Mouse (Mus musculus): Measurements from ENCODE around the gene Nmral1. TPM values are rescaled to one million over a fixed set of nuclear protein-coding genes. Genes with fewer than 3 reads are reported as not detected.

The Nmral1 gene
- polyA plus RNA-seq, 1 experiment from 2014 or later = 52.6 TPM

DNA sequence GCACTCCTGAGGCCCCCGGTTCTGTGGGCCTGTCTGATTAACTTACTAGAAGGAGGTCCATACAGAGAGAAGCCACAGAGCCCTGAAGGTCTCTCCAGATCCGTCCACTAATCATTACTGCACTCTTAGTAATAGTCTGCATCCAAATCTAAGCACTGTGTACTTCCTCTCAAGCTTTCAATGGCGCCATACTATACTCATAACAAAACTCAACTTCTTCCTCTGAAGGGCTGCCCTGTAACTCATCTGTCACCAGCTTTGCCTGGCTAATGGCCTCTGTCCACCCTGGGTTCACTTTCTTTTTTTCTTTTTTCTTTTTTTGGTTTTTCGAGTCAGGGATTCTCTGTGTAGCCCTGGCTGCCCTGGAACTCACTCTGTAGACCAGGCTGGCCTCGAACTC is 41.1 kb downstream of the Nmral1 start:
- Histone ChIP-seq H3K9me3 (no peaks in the 10 kb centered on the region), H3K9ac (no peak overlapping the region), H3K27ac (no peak overlapping the region), H3K36me3 (peaks cover 8% of the 10 kb centered on the region; the same call in 1 of the 2 replicates), H3K27me3 (replicated peaks) (no peaks in the 10 kb centered on the region), H3K4me1 (peaks cover 7% of the 10 kb centered on the region), H3K4me3 (replicated peaks) (peak overlapping the region; percentile 76; the same call in 1 of the 2 replicates), H3K4me2 (peak overlapping the region; percentile 93)
- WGBS = 81% methylated on average over 5 of the region's 5 CpGs
- no peak for ATAC-seq (ENCODE audit: insufficient read depth, low FRiP score, low read depth)

DNA sequence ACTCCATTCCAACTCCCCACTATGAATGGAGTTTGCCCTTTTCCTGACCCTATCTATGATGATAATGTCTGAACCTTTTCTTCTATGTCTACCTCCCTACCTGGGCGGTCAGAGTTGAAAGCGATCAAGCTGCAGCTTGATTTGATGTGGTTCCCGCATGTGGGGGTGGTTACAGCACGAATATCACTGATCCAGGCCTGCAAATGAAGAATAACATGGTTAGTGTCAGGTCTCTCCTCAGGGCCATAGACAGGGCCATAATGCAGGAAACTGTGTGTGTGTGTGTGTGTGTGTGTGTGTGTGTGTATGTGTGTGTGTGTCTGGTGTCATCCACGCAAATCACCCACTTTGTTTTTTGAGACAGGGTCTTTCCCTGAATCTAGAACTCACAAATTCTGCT is 42.3 kb downstream of the Nmral1 start:
- Histone ChIP-seq H3K36me3 (peaks cover 8% of the 10 kb centered on the region; the same call in 1 of the 2 replicates), H3K4me3 (replicated peaks) (no peak overlapping the region), H3K27me3 (replicated peaks) (no peaks in the 10 kb centered on the region), H3K9ac (no peak overlapping the region), H3K4me2 (no peak overlapping the region), H3K9me3 (no peaks in the 10 kb centered on the region), H3K27ac (no peak overlapping the region), H3K4me1 (peaks cover 7% of the 10 kb centered on the region)
- no peak for ATAC-seq (ENCODE audit: insufficient read depth, low FRiP score, low read depth)
- WGBS = 95% methylated on average over 5 of the region's 5 CpGs

DNA sequence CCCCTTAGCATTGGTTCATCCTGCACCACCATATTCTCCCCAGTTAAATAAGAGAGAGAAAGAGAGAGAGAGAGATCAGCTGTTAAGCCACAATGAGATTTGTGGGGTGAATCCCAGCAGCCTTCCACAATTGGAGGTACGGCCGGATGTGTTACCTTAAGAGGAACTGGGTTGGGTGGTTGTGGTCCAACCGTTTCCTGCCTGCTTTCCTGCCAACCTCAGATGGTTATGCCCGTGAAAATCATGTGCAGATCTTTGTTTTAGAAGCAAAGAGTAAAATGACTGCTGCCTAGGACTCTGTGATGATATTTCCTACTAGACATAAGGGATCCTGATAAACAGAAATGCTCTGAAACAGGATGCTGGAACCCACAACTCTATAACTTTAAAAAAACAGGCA is 45.1 kb downstream of the Nmral1 start:
- Histone ChIP-seq H3K4me1 (peaks cover 6% of the 10 kb centered on the region), H3K36me3 (peaks cover 8% of the 10 kb centered on the region; the same call in 1 of the 2 replicates), H3K27ac (no peak overlapping the region), H3K9ac (no peak overlapping the region), H3K4me2 (no peak overlapping the region), H3K4me3 (replicated peaks) (no peak overlapping the region), H3K9me3 (no peaks in the 10 kb centered on the region), H3K27me3 (replicated peaks) (no peaks in the 10 kb centered on the region)
- no peak for ATAC-seq (ENCODE audit: insufficient read depth, low FRiP score, low read depth)
- 80% methylated on average over 4 of the region's 4 CpGs for WGBS

DNA sequence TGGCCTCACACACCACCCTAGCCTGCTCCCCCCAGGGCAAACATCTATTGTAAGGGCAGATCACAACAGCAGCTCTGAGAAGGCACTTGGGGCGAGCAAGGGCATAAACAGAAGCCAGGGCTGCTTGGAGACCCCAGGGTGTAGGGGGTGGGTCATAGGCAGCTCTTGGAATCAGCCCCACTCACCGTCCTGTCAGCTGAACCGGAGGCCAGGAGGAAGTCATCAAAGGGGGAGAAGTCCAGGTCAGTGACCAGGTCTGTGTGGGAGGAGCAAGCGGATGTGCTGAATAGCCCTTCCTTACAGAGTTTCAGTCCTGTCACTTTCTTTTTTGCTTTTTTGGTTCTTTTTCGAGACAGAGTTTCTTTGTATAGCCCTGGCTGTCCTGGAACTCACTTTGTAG is 48.8 kb downstream of the Nmral1 start:
- no peak overlapping the region for H3K4me2 ChIP-seq
- H3K27ac ChIP-seq = no peak overlapping the region
- peaks cover 8% of the 10 kb centered on the region; the same call in 1 of the 2 replicates for H3K36me3 ChIP-seq
- WGBS = 81% methylated on average over 5 of the region's 5 CpGs
- H3K4me3 ChIP-seq (replicated peaks) = no peak overlapping the region
- ATAC-seq (ENCODE audit: insufficient read depth, low FRiP score, low read depth) = no peak
- no peaks in the 10 kb centered on the region for H3K4me1 ChIP-seq
- no peaks in the 10 kb centered on the region for H3K9me3 ChIP-seq
- no peaks in the 10 kb centered on the region for H3K27me3 ChIP-seq (replicated peaks)
- no peak overlapping the region for H3K9ac ChIP-seq

DNA sequence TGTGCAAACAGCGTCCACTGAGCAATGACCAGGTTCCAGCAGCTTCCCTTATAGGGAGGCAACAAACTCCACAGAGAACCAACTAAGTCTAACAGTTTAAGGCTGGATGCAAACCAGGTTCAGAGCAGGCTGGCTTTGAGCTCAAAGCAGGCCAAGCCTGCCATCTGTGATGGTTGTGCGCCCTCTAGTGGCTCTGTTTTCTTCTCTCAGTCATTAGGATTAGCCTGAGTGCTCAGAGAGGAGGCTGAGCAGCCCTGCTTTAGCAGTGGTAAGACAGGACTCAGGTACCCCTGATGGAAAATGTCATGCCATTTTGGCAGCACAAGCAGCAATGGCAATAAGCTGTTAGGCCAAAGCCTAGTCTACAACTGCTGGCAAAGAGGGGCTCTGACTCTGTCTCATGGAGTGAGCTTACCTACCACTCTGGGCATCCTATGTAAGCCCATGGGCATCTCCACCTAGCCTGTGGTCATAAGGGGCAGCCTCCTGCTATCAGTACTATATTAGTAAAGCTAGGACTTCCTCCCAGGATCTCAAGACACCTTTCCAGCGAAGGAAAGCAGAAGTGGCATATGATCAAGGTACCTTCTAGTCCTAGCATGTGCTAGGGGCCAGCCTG is 51.9 kb downstream of the Nmral1 start:
- Histone ChIP-seq H3K27me3 (replicated peaks) (no peaks in the 10 kb centered on the region), H3K9ac (no peak overlapping the region), H3K27ac (no peak overlapping the region), H3K36me3 (peaks cover 5% of the 10 kb centered on the region; the same call in 1 of the 2 replicates), H3K9me3 (no peaks in the 10 kb centered on the region), H3K4me3 (replicated peaks) (no peak overlapping the region), H3K4me1 (no peaks in the 10 kb centered on the region), H3K4me2 (no peak overlapping the region)
- WGBS = 27% methylated on average over 3 of the region's 3 CpGs
- peak; percentile 79 for ATAC-seq (ENCODE audit: insufficient read depth, low FRiP score, low read depth)

DNA sequence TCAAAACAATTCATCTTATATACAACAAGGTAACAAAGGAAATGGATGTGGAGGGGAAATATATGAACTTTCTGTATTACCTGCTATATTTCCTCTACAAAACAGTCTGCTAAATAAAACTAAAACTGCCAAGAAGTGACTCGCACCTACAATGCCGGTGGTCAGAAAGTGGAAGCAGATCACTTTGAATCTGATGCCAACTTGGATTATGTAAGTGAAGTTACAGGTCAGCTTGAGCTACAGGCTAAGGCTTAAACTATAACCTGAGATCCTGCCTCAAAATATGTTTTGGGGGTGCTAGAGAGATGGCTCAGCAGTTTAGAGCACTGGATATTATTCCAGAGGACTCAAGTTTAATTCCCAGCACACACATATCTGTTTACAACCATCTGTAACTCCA is 53.4 kb downstream of the Nmral1 start:
- H3K4me3 ChIP-seq (replicated peaks) = no peak overlapping the region
- no peaks in the 10 kb centered on the region for H3K4me1 ChIP-seq
- no peak overlapping the region for H3K9ac ChIP-seq
- WGBS = 96% methylated on average over 2 of the region's 2 CpGs
- no peak overlapping the region for H3K27ac ChIP-seq
- H3K27me3 ChIP-seq (replicated peaks) = no peaks in the 10 kb centered on the region
- H3K36me3 ChIP-seq = peaks cover 9% of the 10 kb centered on the region
- H3K9me3 ChIP-seq = no peaks in the 10 kb centered on the region
- no peak overlapping the region for H3K4me2 ChIP-seq
- no peak for ATAC-seq (ENCODE audit: insufficient read depth, low FRiP score, low read depth)

DNA sequence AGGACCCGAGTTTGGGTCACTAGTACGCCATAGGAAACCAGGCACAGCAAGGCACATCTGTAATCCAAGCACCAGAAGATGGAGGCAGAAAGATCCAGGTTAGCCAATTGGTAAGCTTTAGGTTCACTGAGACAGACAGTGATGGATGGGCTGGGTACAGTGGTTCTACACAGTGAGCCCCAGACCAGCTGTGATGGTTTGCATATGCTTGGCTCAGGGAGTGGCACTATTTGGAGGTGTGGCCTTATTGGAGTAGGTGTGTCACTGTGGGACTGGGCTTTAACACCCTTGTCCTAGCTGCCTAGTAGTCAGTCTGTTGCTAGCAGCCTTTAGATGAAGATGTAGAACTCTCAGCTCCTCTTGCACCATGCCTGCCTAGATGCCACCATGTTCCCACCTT is 55.4 kb downstream of the Nmral1 start:
- Histone ChIP-seq H3K9me3 (no peaks in the 10 kb centered on the region), H3K27me3 (replicated peaks) (no peaks in the 10 kb centered on the region), H3K4me3 (replicated peaks) (no peak overlapping the region), H3K4me2 (no peak overlapping the region), H3K9ac (no peak overlapping the region), H3K36me3 (peaks cover 9% of the 10 kb centered on the region; the same call in 1 of the 2 replicates), H3K4me1 (peaks cover 6% of the 10 kb centered on the region), H3K27ac (no peak overlapping the region)
- 81% methylated on average over 2 of the region's 2 CpGs for WGBS
- no peak for ATAC-seq (ENCODE audit: insufficient read depth, low FRiP score, low read depth)

DNA sequence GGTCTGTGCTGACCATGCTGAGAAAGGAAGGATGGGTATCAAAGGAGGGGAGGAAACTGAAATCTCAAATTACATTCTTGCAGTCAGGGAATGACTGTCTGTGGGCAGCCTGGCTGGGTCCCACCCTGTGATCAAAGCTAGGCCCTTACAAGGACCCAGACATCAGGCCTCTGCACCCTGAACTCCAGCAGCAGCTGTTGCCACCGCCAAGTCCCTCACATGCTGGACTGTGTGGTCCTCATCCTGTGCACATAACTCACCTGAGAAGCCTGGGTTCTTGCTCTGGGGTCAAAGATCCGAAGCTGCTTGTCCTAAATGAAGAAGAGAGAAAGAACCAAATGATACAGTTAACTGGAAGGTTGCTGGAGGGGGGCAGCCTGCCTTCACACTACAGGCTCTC is 57.6 kb downstream of the Nmral1 start:
- no peak overlapping the region for H3K4me2 ChIP-seq

More for the DNA sequence above, 57.6 kb downstream of the Nmral1 start:
- WGBS = 56% methylated on average over 2 of the region's 2 CpGs
- H3K9me3 ChIP-seq = no peaks in the 10 kb centered on the region
- H3K9ac ChIP-seq = no peak overlapping the region
- H3K27me3 ChIP-seq (replicated peaks) = no peaks in the 10 kb centered on the region
- no peak overlapping the region for H3K4me3 ChIP-seq (replicated peaks)
- H3K27ac ChIP-seq = no peak overlapping the region
- ATAC-seq (ENCODE audit: insufficient read depth, low FRiP score, low read depth) = no peak
- peaks cover 9% of the 10 kb centered on the region for H3K4me1 ChIP-seq
- H3K36me3 ChIP-seq = peaks cover 4% of the 10 kb centered on the region; the same call in 1 of the 2 replicates

Other genes with a start within 250 kb of the Nmral1 start
- 9.3 and 13.7 TPM in 2 replicates for gene Srl, start 177.5 kb downstream of the Nmral1 start, polyA plus RNA-seq (2015; fragmentation: Nextera tagmentation; extraction: Ambion mirVana)
- gene Tfap4, start 159.5 kb downstream of the Nmral1 start, polyA plus RNA-seq (2015; fragmentation: Nextera tagmentation; extraction: Ambion mirVana) = 20.3 and 22.4 TPM in 2 replicates
- 27.9 and 30.6 TPM in 2 replicates for gene Glis2, start 124.6 kb downstream of the Nmral1 start, polyA plus RNA-seq (2015; fragmentation: Nextera tagmentation; extraction: Ambion mirVana)
- gene Pam16, start 94.4 kb downstream of the Nmral1 start, polyA plus RNA-seq (2015; fragmentation: Nextera tagmentation; extraction: Ambion mirVana) = 46.5 and 75.7 TPM in 2 replicates
- 17.2 and 17.3 TPM in 2 replicates for gene Vasn, start 79.4 kb downstream of the Nmral1 start, polyA plus RNA-seq (2015; fragmentation: Nextera tagmentation; extraction: Ambion mirVana)
- gene Dnaja3, start 79.4 kb downstream of the Nmral1 start, polyA plus RNA-seq (2015; fragmentation: Nextera tagmentation; extraction: Ambion mirVana) = 68.4 and 77.6 TPM in 2 replicates
- 16.3 and 20.8 TPM in 2 replicates for gene Coro7, start 39.6 kb downstream of the Nmral1 start, polyA plus RNA-seq (2015; fragmentation: Nextera tagmentation; extraction: Ambion mirVana)
- 86.1 and 89.4 TPM in 2 replicates for gene Hmox2, start 7.0 kb upstream of the Nmral1 start, polyA plus RNA-seq (2015; fragmentation: Nextera tagmentation; extraction: Ambion mirVana)
- 73.1 and 82.1 TPM in 2 replicates for gene Cdip1, start 70.9 kb upstream of the Nmral1 start, polyA plus RNA-seq (2015; fragmentation: Nextera tagmentation; extraction: Ambion mirVana)
- gene 4930562C15Rik, start 116.1 kb upstream of the Nmral1 start, polyA plus RNA-seq (2015; fragmentation: Nextera tagmentation; extraction: Ambion mirVana) = 0.44 and 0.64 TPM in 2 replicates
- 34.9 and 37.7 TPM in 2 replicates for gene Ubald1, start 161.0 kb upstream of the Nmral1 start, polyA plus RNA-seq (2015; fragmentation: Nextera tagmentation; extraction: Ambion mirVana)
- gene Mgrn1, start 166.9 kb upstream of the Nmral1 start, polyA plus RNA-seq (2015; fragmentation: Nextera tagmentation; extraction: Ambion mirVana) = 75.7 and 78.5 TPM in 2 replicates
- 140 and 143 TPM in 2 replicates for gene Nudt16l1, start 219.4 kb upstream of the Nmral1 start, polyA plus RNA-seq (2015; fragmentation: Nextera tagmentation; extraction: Ambion mirVana)
- 48.7 and 53.0 TPM in 2 replicates for gene Anks3, start 244.8 kb upstream of the Nmral1 start, polyA plus RNA-seq (2015; fragmentation: Nextera tagmentation; extraction: Ambion mirVana)